Mouse (Mus musculus) C2C12 (cell line): ENCODE measurements around the gene Gzmn. TPM values are rescaled to one million over a fixed set of nuclear protein-coding genes. Genes with fewer than 3 reads are reported as not detected.

Experiments
- H3K27me3 ChIP-seq: one replicate; pipeline ENCODE4 v1.6.1; 2011; ENCODE audit not compliant: control insufficient read depth, insufficient read depth, insufficient read length
- H3K36me3 ChIP-seq: one replicate; pipeline ENCODE4 v1.6.1; 2011; ENCODE audit not compliant: control insufficient read depth, insufficient read depth
- H3K4me3 ChIP-seq: one replicate; pipeline ENCODE4 v1.5.1; 2011; ENCODE audit warnings: mild to moderate bottlenecking, control low read depth; ENCODE audit not compliant: poor library complexity, insufficient read depth, severe bottlenecking
- H3K79me2 ChIP-seq: one replicate; pipeline ENCODE4 v1.6.1; 2011; ENCODE audit not compliant: control insufficient read depth, insufficient read depth
- H3K79me3 ChIP-seq: one replicate; pipeline ENCODE4 v1.6.1; 2011; ENCODE audit warnings: low read depth, control low read depth
- H3ac ChIP-seq: one replicate; pipeline ENCODE3; 2011; ENCODE audit warnings: low read depth; ENCODE audit not compliant: control insufficient read depth, insufficient read length
- CEBPB ChIP-seq: IDR thresholded peaks from one replicate; pipeline ENCODE4 v1.6.1; 2011; ENCODE audit warnings: low read depth, mild to moderate bottlenecking, control low read depth, moderate library complexity
- CTCF ChIP-seq: IDR thresholded peaks from one replicate; pipeline ENCODE4 v1.5.1; 2011; ENCODE audit not compliant: control insufficient read depth, insufficient read depth, insufficient read length
- FOSL1 ChIP-seq: IDR thresholded peaks from one replicate; pipeline ENCODE4 v1.8.0; 2011; ENCODE audit warnings: mild to moderate bottlenecking, low read length; ENCODE audit not compliant: poor library complexity, insufficient read depth, severe bottlenecking
- MAX ChIP-seq: IDR thresholded peaks from one replicate; pipeline ENCODE4 v1.6.1; 2011; ENCODE audit warnings: mild to moderate bottlenecking, control low read depth
- MYOD1 ChIP-seq: IDR thresholded peaks from one replicate; pipeline ENCODE4 v1.6.1; 2011; ENCODE audit warnings: low read depth; ENCODE audit not compliant: control insufficient read depth, insufficient read length
- MYOG ChIP-seq: IDR thresholded peaks from one replicate; pipeline ENCODE4 v1.6.1; 2011; ENCODE audit not compliant: control insufficient read depth, insufficient read length; ENCODE audit errors: extremely low read depth
- USF1 ChIP-seq: IDR thresholded peaks from one replicate; pipeline ENCODE4 v1.6.1; 2011; ENCODE audit warnings: low read depth, mild to moderate bottlenecking, control low read depth, moderate library complexity
- polyA plus RNA-seq: library from polyadenylated mRNA; unstranded; fragments of >200 nt; fragmentation: generic; extraction: Trizol; gene quantifications from one replicate; pipeline ENCODE4 v1.2.1, GENCODE M21; 2012; ENCODE audit warnings: missing spikeins

Gzmn gene
- polyA plus RNA-seq, 1 experiment = not detected

GRCm38 (mm10) chr14:56128341-56128740 lies 46.1 kb downstream of the Gzmn start:
- Histone ChIP-seq H3K27me3 (no peaks in the 10 kb centered on the region), H3K36me3 (no peaks in the 10 kb centered on the region), H3K4me3 (no peak overlapping the region), H3K79me3 (no peaks in the 10 kb centered on the region), H3K79me2 (no peaks in the 10 kb centered on the region), H3ac (no peak overlapping the region)
- TF ChIP-seq USF1 (no peak), MYOD1 (no peak)

- Histone ChIP-seq H3K27me3 (no peaks in the 10 kb centered on the region), H3K4me3 (no peak overlapping the region), H3K79me3 (no peaks in the 10 kb centered on the region), H3ac (no peak overlapping the region), H3K79me2 (no peaks in the 10 kb centered on the region), H3K36me3 (no peaks in the 10 kb centered on the region)
- TF ChIP-seq USF1 = no peak
- TF ChIP-seq MYOD1 = no peak
- no peak for TF ChIP-seq CTCF
- TF ChIP-seq FOSL1 = no peak
- TF ChIP-seq MYOG = no peak
- TF ChIP-seq MAX = no peak
- TF ChIP-seq CEBPB = no peak
Measured at GRCm38 (mm10) chr14:56123516-56123915, 50.9 kb downstream of the Gzmn start.

- no peak within 1 kb of the TSS for H3ac ChIP-seq
Measured at GRCm38 (mm10) chr14:56120525-56120924, 53.9 kb downstream of the Gzmn start, which contains the start of gene Gzme. TSS of gene Gzme (minus strand) at chr14:56120625.

More at GRCm38 (mm10) chr14:56120525-56120924, 53.9 kb downstream of the Gzmn start, which contains the start of gene Gzme:
- no peaks in the 10 kb centered on the region for H3K27me3 ChIP-seq
- no peaks in the 10 kb centered on the region for H3K79me2 ChIP-seq
- H3K4me3 ChIP-seq = no peak within 1 kb of the TSS
- TF ChIP-seq CEBPB (no peak), MYOG (no peak), MAX (no peak), CTCF (no peak), MYOD1 (no peak), FOSL1 (no peak), USF1 (no peak)
- no peaks in the 10 kb centered on the region for H3K36me3 ChIP-seq
- H3K79me3 ChIP-seq = no peaks in the 10 kb centered on the region

Other genes with a start within 250 kb of the Gzmn start
- gene Cma1, start 229.9 kb downstream of the Gzmn start, polyA plus RNA-seq = 0.90 TPM
- gene Cma2, start 223.6 kb downstream of the Gzmn start, polyA plus RNA-seq = not detected
- gene Mcpt1, start 156.6 kb downstream of the Gzmn start, polyA plus RNA-seq = 0.09 TPM
- gene Mcpt9, start 144.1 kb downstream of the Gzmn start, polyA plus RNA-seq = not detected
- gene Mcpt2, start 132.6 kb downstream of the Gzmn start, polyA plus RNA-seq = not detected
- not detected for gene Mcpt4, start 112.3 kb downstream of the Gzmn start, polyA plus RNA-seq
- gene Mcpt8, start 89.3 kb downstream of the Gzmn start, polyA plus RNA-seq = 4.6 TPM
- not detected for gene Ctsg, start 72.0 kb downstream of the Gzmn start, polyA plus RNA-seq
- gene Gzme, start 54.0 kb downstream of the Gzmn start, polyA plus RNA-seq = 3.3 TPM
- gene Gzmd, start 42.0 kb downstream of the Gzmn start, polyA plus RNA-seq = 0.12 TPM
- not detected for gene Gzmg, start 15.0 kb downstream of the Gzmn start, polyA plus RNA-seq
- gene Gzmf, start 36.8 kb upstream of the Gzmn start, polyA plus RNA-seq = not detected
- not detected for gene Gzmc, start 60.1 kb upstream of the Gzmn start, polyA plus RNA-seq
- gene Gzmb, start 87.7 kb upstream of the Gzmn start, polyA plus RNA-seq = not detected
- gene Atp12a, start 190.5 kb upstream of the Gzmn start, polyA plus RNA-seq = 0.01 TPM
- not detected for gene Rnf17, start 228.0 kb upstream of the Gzmn start, polyA plus RNA-seq